Mouse (Mus musculus): ENCODE results near the gene Ccr8. TPM values are rescaled to one million over a fixed set of nuclear protein-coding genes. Genes with fewer than 3 reads are reported as not detected.

Gene Ccr8
- polyA plus RNA-seq, 1 experiment from 2014 or later, result not detected

DNA sequence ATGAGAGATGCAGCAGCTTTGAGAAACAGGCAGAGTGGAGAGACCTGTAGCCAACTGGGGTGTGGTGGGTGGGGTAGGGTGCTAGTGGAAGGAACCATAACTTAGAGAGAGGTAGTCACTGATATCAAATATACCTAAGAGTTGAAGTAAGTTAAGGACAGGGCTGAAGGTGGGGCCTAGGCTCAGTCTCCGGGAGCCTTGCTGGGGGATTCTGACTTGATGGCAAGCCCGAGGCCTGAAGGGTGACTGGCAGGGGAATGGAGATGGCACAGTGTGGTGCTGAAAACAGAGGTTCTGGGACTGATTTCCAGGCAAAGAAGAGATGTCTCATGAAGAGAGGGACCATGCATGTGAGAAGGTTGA is 22.9 kb downstream of the Ccr8 start:
- ATAC-seq (ENCODE audit: insufficient read depth, low FRiP score, low TSS enrichment) (no peak), DNase-seq (ENCODE audit: low spot score) (no peak)
- H3K4me3 ChIP-seq (ENCODE audit: low read depth, low read length), result no peak overlapping the region
- H3K9me3 ChIP-seq (ENCODE audit: control insufficient read depth, low read length), result no peaks in the 10 kb centered on the region
- H3K27ac ChIP-seq (ENCODE audit: low read depth, low read length), result no peak overlapping the region
- no peaks in the 10 kb centered on the region for H3K27me3 ChIP-seq (ENCODE audit: control insufficient read depth, insufficient read depth, low read length)
- H3K9ac ChIP-seq (ENCODE audit: low read length), result no peak overlapping the region
- 0 out of 2 replicates have a peak, but pooled peaks cover 2% of the 10 kb centered on the region for H3K4me1 ChIP-seq (ENCODE audit: control insufficient read depth, insufficient read depth, low read length)
- H3K4me2 ChIP-seq (ENCODE audit: low read depth), result no peak overlapping the region
- H3K36me3 ChIP-seq (ENCODE audit: control insufficient read depth, insufficient read depth, low read length), result peaks cover 6% of the 10 kb centered on the region
- WGBS, result 85% methylated on average over 2 of the region's 2 CpGs

GRCm38 (mm10) chr9:120115580-120115979 is 23.7 kb downstream of the Ccr8 start:
- WGBS, result 83% methylated on average over 5 of the region's 5 CpGs
- H3K27ac ChIP-seq (ENCODE audit: low read depth, low read length), result no peak overlapping the region
- no peak overlapping the region for H3K4me3 ChIP-seq (ENCODE audit: low read depth, low read length)
- ATAC-seq (ENCODE audit: insufficient read depth, low FRiP score, low TSS enrichment), result no peak
- H3K27me3 ChIP-seq (ENCODE audit: control insufficient read depth, insufficient read depth, low read length), result no peaks in the 10 kb centered on the region
- H3K9me3 ChIP-seq (ENCODE audit: control insufficient read depth, low read length), result no peaks in the 10 kb centered on the region
- H3K9ac ChIP-seq (ENCODE audit: low read length), result no peak overlapping the region
- H3K4me1 ChIP-seq (ENCODE audit: control insufficient read depth, insufficient read depth, low read length), result 0 out of 2 replicates have a peak, but pooled peaks cover 2% of the 10 kb centered on the region
- H3K36me3 ChIP-seq (ENCODE audit: control insufficient read depth, insufficient read depth, low read length), result peaks cover 6% of the 10 kb centered on the region
- no peak overlapping the region for H3K4me2 ChIP-seq (ENCODE audit: low read depth)
- no peak for DNase-seq (ENCODE audit: low spot score)

- no peak overlapping the region for H3K27ac ChIP-seq (ENCODE audit: low read depth, low read length)
- 86% methylated on average over 8 of the region's 8 CpGs for WGBS
- no peak for ATAC-seq (ENCODE audit: insufficient read depth, low FRiP score, low TSS enrichment)
These were observed 24.3 kb downstream of the Ccr8 start for GRCm38 (mm10) chr9:120116184-120116624.

DNA sequence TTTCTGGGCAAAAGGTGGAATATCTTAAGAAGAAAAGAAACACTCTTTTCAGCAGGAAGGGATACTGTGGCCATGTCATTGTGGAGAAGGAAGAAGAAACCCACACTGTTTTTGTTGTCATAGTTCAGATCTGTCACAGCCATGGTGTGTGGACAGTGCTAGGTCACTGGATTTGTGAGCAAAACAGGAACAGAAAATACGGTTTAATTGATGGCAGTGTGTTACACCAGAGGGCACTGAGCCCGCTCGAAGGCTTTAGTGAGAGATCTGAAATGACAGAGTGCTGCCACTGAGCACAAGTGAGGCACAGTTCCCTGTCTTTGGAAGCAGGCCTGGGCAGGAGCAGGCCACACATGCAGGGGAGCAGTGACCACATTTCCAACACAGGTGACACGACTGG is 26.3 kb downstream of the Ccr8 start:
- ATAC-seq (ENCODE audit: insufficient read depth, low FRiP score, low TSS enrichment), result no peak
- no peak for DNase-seq (ENCODE audit: low spot score)
- Histone ChIP-seq H3K36me3 (ENCODE audit: control insufficient read depth, insufficient read depth, low read length) (peaks cover 8% of the 10 kb centered on the region), H3K4me3 (ENCODE audit: low read depth, low read length) (no peak overlapping the region), H3K4me2 (ENCODE audit: low read depth) (no peak overlapping the region), H3K27ac (ENCODE audit: low read depth, low read length) (no peak overlapping the region), H3K9ac (ENCODE audit: low read length) (no peak overlapping the region), H3K4me1 (ENCODE audit: control insufficient read depth, insufficient read depth, low read length) (no peaks in the 10 kb centered on the region), H3K9me3 (ENCODE audit: control insufficient read depth, low read length) (no peaks in the 10 kb centered on the region), H3K27me3 (ENCODE audit: control insufficient read depth, insufficient read depth, low read length) (no peaks in the 10 kb centered on the region)
- 87% methylated on average over 4 of the region's 4 CpGs for WGBS

More at GRCm38 (mm10) chr9:120116184-120116624, 24.3 kb downstream of the Ccr8 start:
- H3K9ac ChIP-seq (ENCODE audit: low read length), result no peak overlapping the region
- 0 out of 2 replicates have a peak, but pooled peaks cover 2% of the 10 kb centered on the region for H3K4me1 ChIP-seq (ENCODE audit: control insufficient read depth, insufficient read depth, low read length)
- no peaks in the 10 kb centered on the region for H3K9me3 ChIP-seq (ENCODE audit: control insufficient read depth, low read length)
- no peak overlapping the region for H3K4me3 ChIP-seq (ENCODE audit: low read depth, low read length)
- no peak overlapping the region for H3K4me2 ChIP-seq (ENCODE audit: low read depth)
- DNase-seq (ENCODE audit: low spot score), result no peak
- no peaks in the 10 kb centered on the region for H3K27me3 ChIP-seq (ENCODE audit: control insufficient read depth, insufficient read depth, low read length)
- peaks cover 6% of the 10 kb centered on the region for H3K36me3 ChIP-seq (ENCODE audit: control insufficient read depth, insufficient read depth, low read length)

- Histone ChIP-seq H3K9me3 (ENCODE audit: control insufficient read depth, low read length) (no peaks in the 10 kb centered on the region), H3K4me3 (ENCODE audit: low read depth, low read length) (no peak overlapping the region), H3K27me3 (ENCODE audit: control insufficient read depth, insufficient read depth, low read length) (no peaks in the 10 kb centered on the region), H3K4me2 (ENCODE audit: low read depth) (no peak overlapping the region), H3K4me1 (ENCODE audit: control insufficient read depth, insufficient read depth, low read length) (no peaks in the 10 kb centered on the region), H3K36me3 (ENCODE audit: control insufficient read depth, insufficient read depth, low read length) (peaks cover 10% of the 10 kb centered on the region), H3K9ac (ENCODE audit: low read length) (no peak overlapping the region), H3K27ac (ENCODE audit: low read depth, low read length) (no peak overlapping the region)
- ATAC-seq (ENCODE audit: insufficient read depth, low FRiP score, low TSS enrichment), result no peak
- no peak for DNase-seq (ENCODE audit: low spot score)
- WGBS, result 94% methylated on average over 7 of the region's 7 CpGs
These were observed 28.6 kb downstream of the Ccr8 start for GRCm38 (mm10) chr9:120120503-120120902.

DNA sequence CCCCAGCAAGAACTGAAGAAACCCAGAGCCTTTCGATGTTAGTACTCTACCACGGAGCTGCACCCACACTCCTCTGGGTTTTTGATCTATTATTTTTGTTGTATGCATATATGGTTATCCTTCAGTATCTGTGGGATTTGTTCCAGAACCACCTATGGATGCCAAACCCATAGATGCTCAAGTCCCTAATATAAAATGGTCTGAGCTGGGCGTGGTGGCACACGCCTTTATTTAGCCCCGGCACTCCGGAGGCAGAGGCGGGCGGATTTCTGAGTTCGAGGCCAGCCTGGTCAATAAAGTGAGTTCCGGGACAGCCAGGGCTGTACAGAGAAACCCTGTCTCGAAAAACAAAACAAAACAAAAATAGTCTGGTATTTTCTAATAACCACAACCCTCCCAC is 35.0 kb downstream of the Ccr8 start:
- Histone ChIP-seq H3K36me3 (ENCODE audit: control insufficient read depth, insufficient read depth, low read length) (peaks cover 9% of the 10 kb centered on the region), H3K4me2 (ENCODE audit: low read depth) (peak overlapping the region; percentile 80), H3K9ac (ENCODE audit: low read length) (peak overlapping the region; percentile 54), H3K9me3 (ENCODE audit: control insufficient read depth, low read length) (no peaks in the 10 kb centered on the region), H3K27ac (ENCODE audit: low read depth, low read length) (no peak overlapping the region), H3K4me1 (ENCODE audit: control insufficient read depth, insufficient read depth, low read length) (peaks cover 11% of the 10 kb centered on the region), H3K27me3 (ENCODE audit: control insufficient read depth, insufficient read depth, low read length) (no peaks in the 10 kb centered on the region), H3K4me3 (ENCODE audit: low read depth, low read length) (peak overlapping the region; percentile 97)
- ATAC-seq (ENCODE audit: insufficient read depth, low FRiP score, low TSS enrichment), result peak; percentile 4; the same call in 1 of the 2 replicates
- no peak for DNase-seq (ENCODE audit: low spot score)
- WGBS, result 57% methylated on average over 11 of the region's 11 CpGs

DNA sequence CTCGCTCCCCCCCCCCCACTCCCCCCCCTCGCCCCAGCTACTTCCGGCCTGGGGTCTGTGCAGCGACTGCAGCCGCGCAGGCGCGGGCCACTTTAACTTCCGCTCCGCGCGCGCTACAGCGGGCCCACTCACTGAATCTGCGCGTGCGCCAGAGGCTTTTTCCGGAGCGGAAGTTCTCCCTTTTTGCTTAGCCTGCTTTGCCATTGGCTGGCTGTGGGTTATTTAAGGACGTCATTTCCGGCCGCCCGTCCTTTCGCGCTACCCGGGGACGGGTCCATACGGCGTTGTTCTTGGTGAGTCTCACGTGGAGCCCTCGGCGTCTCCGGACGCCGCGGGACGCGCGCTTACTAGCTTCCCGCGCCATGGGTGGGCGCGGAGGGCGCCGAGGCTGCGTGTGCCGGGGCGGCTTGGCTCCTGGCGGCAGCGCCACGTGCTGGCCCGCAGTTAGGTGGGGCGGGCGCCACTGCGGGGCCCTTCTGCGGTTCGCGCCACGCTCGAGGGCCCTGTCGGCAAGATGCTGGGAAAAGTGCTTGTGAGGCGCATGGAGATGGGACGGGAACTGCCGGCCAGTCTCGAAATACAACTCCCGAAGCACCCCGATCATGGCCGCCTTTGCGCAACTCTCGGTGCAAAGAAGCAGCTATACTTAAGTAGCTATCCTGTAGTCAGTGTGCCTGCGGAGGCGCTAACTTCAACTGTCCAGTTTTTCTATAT is 35.8 kb downstream of the Ccr8 start, which contains the start of gene Rpsa:
Rpsa (plus strand) TSS at position 152 of the 714 bp plus-strand sequence.
- H3K27ac ChIP-seq (ENCODE audit: low read depth, low read length), result peak within 1 kb of the TSS; percentile 75
- H3K4me2 ChIP-seq (ENCODE audit: low read depth), result peak within 1 kb of the TSS; percentile 80
- ATAC-seq (ENCODE audit: insufficient read depth, low FRiP score, low TSS enrichment) (peak; percentile 94), DNase-seq (ENCODE audit: low spot score) (peak; percentile 98)
- H3K9me3 ChIP-seq (ENCODE audit: control insufficient read depth, low read length), result no peaks in the 10 kb centered on the region
- peaks cover 11% of the 10 kb centered on the region for H3K36me3 ChIP-seq (ENCODE audit: control insufficient read depth, insufficient read depth, low read length)
- H3K27me3 ChIP-seq (ENCODE audit: control insufficient read depth, insufficient read depth, low read length), result no peaks in the 10 kb centered on the region
- under 1% methylated on average over 66 of the region's 72 CpGs for WGBS
- peaks cover 11% of the 10 kb centered on the region for H3K4me1 ChIP-seq (ENCODE audit: control insufficient read depth, insufficient read depth, low read length)
- H3K9ac ChIP-seq (ENCODE audit: low read length), result peak within 1 kb of the TSS; percentile 97
- peak within 1 kb of the TSS; percentile 97 for H3K4me3 ChIP-seq (ENCODE audit: low read depth, low read length)

DNA sequence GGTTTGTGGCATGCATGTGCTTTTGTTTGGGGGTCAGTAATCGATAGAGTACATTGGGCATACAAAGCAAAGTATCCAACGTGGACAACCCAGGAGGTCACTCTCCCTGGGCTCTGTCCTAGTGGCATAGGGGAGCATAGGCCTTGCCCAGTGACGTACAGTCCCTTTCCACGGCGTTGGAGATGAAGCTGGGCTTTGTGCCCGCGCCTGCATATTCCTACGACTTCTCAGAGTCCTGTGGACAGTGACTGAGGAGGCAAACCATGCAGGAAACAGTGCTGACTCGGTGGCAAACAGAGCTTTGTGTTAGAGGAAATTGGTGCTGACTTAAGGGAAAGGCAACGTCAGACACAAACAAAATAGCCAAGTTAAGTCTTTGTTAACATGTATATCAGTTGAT is 37.4 kb downstream of the Ccr8 start:
- Histone ChIP-seq H3K4me2 (ENCODE audit: low read depth) (peak overlapping the region; percentile 80), H3K9ac (ENCODE audit: low read length) (peak overlapping the region; percentile 97), H3K36me3 (ENCODE audit: control insufficient read depth, insufficient read depth, low read length) (peaks cover 9% of the 10 kb centered on the region), H3K27ac (ENCODE audit: low read depth, low read length) (no peak overlapping the region), H3K4me1 (ENCODE audit: control insufficient read depth, insufficient read depth, low read length) (peaks cover 11% of the 10 kb centered on the region), H3K4me3 (ENCODE audit: low read depth, low read length) (peak overlapping the region; percentile 97), H3K27me3 (ENCODE audit: control insufficient read depth, insufficient read depth, low read length) (no peaks in the 10 kb centered on the region), H3K9me3 (ENCODE audit: control insufficient read depth, low read length) (no peaks in the 10 kb centered on the region)
- 72% methylated on average over 10 of the region's 10 CpGs for WGBS
- DNase-seq (ENCODE audit: low spot score) (no peak), ATAC-seq (ENCODE audit: insufficient read depth, low FRiP score, low TSS enrichment) (no peak)

- Histone ChIP-seq H3K4me2 (ENCODE audit: low read depth) (no peak overlapping the region), H3K4me1 (ENCODE audit: control insufficient read depth, insufficient read depth, low read length) (peaks cover 11% of the 10 kb centered on the region), H3K27ac (ENCODE audit: low read depth, low read length) (no peak overlapping the region), H3K4me3 (ENCODE audit: low read depth, low read length) (no peak overlapping the region), H3K9me3 (ENCODE audit: control insufficient read depth, low read length) (no peaks in the 10 kb centered on the region), H3K36me3 (ENCODE audit: control insufficient read depth, insufficient read depth, low read length) (peaks cover 9% of the 10 kb centered on the region), H3K27me3 (ENCODE audit: control insufficient read depth, insufficient read depth, low read length) (no peaks in the 10 kb centered on the region), H3K9ac (ENCODE audit: low read length) (no peak overlapping the region)
- WGBS, result 88% methylated on average over 3 of the region's 3 CpGs
- DNase-seq (ENCODE audit: low spot score) (no peak), ATAC-seq (ENCODE audit: insufficient read depth, low FRiP score, low TSS enrichment) (no peak)
These were observed 39.9 kb downstream of the Ccr8 start for GRCm38 (mm10) chr9:120131784-120132288.
